Mouse (Mus musculus) forebrain, embryonic 13.5 days (tissue): ENCODE measurements around the gene Rbm18. TPM values are rescaled to one million over a fixed set of nuclear protein-coding genes. Genes with fewer than 3 reads are reported as not detected.
A peak's percentile ranks its signal among the peaks of the same experiment; 100 is the strongest.

Source experiments
- ATAC-seq: fragments of 200-750 bp; cut with Nextera tagmentation; 2 replicates; pipeline ENCODE4 v1.8.0; 2017
- H3K27ac ChIP-seq: fragments of 300-500 bp; sonication (generic); 2 replicates; pipeline ENCODE4 v1.5.1; 2015; ENCODE audit warnings: inconsistent platforms, mild to moderate bottlenecking, moderate library complexity
- H3K27me3 ChIP-seq: fragments of 300-500 bp; sonication (generic); 2 replicates; pipeline ENCODE4 v1.6.1; 2015; ENCODE audit warnings: mild to moderate bottlenecking, inconsistent platforms
- H3K36me3 ChIP-seq: fragments of 300-500 bp; sonication (generic); 2 replicates; pipeline ENCODE4 v1.6.1; 2015; ENCODE audit warnings: mild to moderate bottlenecking, inconsistent platforms; ENCODE audit not compliant: poor library complexity, severe bottlenecking
- H3K4me1 ChIP-seq: fragments of 300-500 bp; sonication (generic); 2 replicates; pipeline ENCODE4 v1.6.1; 2015; ENCODE audit warnings: inconsistent platforms
- H3K4me2 ChIP-seq: fragments of 300-500 bp; sonication (generic); 2 replicates; pipeline ENCODE4 v1.6.1; 2015; ENCODE audit warnings: inconsistent platforms, mild to moderate bottlenecking, moderate library complexity
- H3K4me3 ChIP-seq: fragments of 300-500 bp; sonication (generic); 2 replicates; pipeline ENCODE4 v1.5.1; 2015; ENCODE audit warnings: mild to moderate bottlenecking, inconsistent platforms
- H3K9ac ChIP-seq: fragments of 300-500 bp; sonication (generic); 2 replicates; pipeline ENCODE4 v1.6.1; 2015; ENCODE audit warnings: mild to moderate bottlenecking, inconsistent platforms
- H3K9me3 ChIP-seq: fragments of 300-500 bp; sonication (generic); replicated peaks from 2 replicates; pipeline ENCODE4 v1.6.1; 2016; ENCODE audit warnings: inconsistent platforms
- WGBS: fragments of 180-500 bp; shearing (Covaris S2); methylation state at CpG from one replicate; pipeline ENCODE4 v1.1.7; 2015; 5-methylcytosine and 5-hydroxymethylcytosine counted together
- polyA plus RNA-seq: library from polyadenylated mRNA; unstranded; fragments of >200 nt; fragmentation: Nextera tagmentation; extraction: Ambion mirVana; gene quantifications from 2 replicates; pipeline ENCODE4 v1.2.1, GENCODE M21; 2015

Rbm18 gene
- polyA plus RNA-seq, 1 experiment from 2014 or later: 140 TPM

- 2% methylated on average over 69 of the region's 70 CpGs for WGBS
- Histone ChIP-seq H3K4me1 (peaks cover 25% of the 10 kb centered on the region), H3K4me3 (peak overlapping the region; percentile 42), H3K9me3 (no peaks in the 10 kb centered on the region), H3K27me3 (peaks cover 95% of the 10 kb centered on the region), H3K9ac (peak overlapping the region; percentile 40; the same call in 1 of the 2 replicates), H3K4me2 (peak overlapping the region; percentile 69), H3K27ac (no peak overlapping the region), H3K36me3 (no peaks in the 10 kb centered on the region)
- ATAC-seq: peak; percentile 80
These were observed 45.5 kb downstream of the Rbm18 start for GRCm38 (mm10) chr2:36090853-36091741.

DNA sequence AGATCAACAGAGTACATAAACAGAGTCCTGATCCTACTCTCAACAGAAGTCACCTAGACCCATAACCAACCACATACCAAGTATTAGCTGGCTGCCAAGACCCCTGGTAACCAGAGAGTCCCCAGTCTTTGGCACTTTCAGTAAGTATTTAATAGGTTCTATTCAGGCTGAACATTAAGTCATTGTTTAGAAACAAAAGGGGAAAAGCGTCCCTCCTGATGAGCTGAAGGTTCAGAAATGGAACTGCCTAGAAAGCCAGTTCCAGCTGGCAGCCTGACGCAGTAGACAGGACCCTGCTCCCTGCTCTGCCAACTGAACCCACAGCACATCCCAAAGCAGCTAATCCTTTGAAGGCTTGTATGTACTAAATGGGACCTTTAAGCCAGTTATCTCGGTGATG is 47.4 kb downstream of the Rbm18 start:
- no peak overlapping the region for H3K4me2 ChIP-seq
- H3K27me3 ChIP-seq: peaks cover 80% of the 10 kb centered on the region
- H3K9me3 ChIP-seq: no peaks in the 10 kb centered on the region
- no peak for ATAC-seq
- peaks cover 25% of the 10 kb centered on the region for H3K4me1 ChIP-seq
- H3K4me3 ChIP-seq: no peak overlapping the region
- no peak overlapping the region for H3K27ac ChIP-seq
- WGBS: 20% methylated on average over 3 of the region's 3 CpGs
- H3K9ac ChIP-seq: no peak overlapping the region; the same call in 1 of the 2 replicates
- H3K36me3 ChIP-seq: no peaks in the 10 kb centered on the region

- Histone ChIP-seq H3K36me3 (no peaks in the 10 kb centered on the region), H3K9me3 (no peaks in the 10 kb centered on the region), H3K4me3 (no peak overlapping the region), H3K9ac (no peak overlapping the region), H3K27ac (no peak overlapping the region), H3K4me2 (no peak overlapping the region), H3K27me3 (peaks cover 40% of the 10 kb centered on the region), H3K4me1 (peaks cover 11% of the 10 kb centered on the region; the same call in 1 of the 2 replicates)
- no peak for ATAC-seq
- WGBS: 71% methylated on average over 1 of the region's 1 CpGs
These were observed 51.5 kb downstream of the Rbm18 start for GRCm38 (mm10) chr2:36085041-36085440.

GRCm38 (mm10) chr2:36082802-36083580 is 53.6 kb downstream of the Rbm18 start:
- Histone ChIP-seq H3K4me3 (no peak overlapping the region), H3K9me3 (no peaks in the 10 kb centered on the region), H3K27me3 (peaks cover 24% of the 10 kb centered on the region), H3K4me2 (no peak overlapping the region), H3K4me1 (0 out of 2 replicates have a peak, but pooled peaks cover 5% of the 10 kb centered on the region), H3K27ac (no peak overlapping the region), H3K36me3 (no peaks in the 10 kb centered on the region), H3K9ac (no peak overlapping the region)
- WGBS: 79% methylated on average over 9 of the region's 9 CpGs
- no peak for ATAC-seq

DNA sequence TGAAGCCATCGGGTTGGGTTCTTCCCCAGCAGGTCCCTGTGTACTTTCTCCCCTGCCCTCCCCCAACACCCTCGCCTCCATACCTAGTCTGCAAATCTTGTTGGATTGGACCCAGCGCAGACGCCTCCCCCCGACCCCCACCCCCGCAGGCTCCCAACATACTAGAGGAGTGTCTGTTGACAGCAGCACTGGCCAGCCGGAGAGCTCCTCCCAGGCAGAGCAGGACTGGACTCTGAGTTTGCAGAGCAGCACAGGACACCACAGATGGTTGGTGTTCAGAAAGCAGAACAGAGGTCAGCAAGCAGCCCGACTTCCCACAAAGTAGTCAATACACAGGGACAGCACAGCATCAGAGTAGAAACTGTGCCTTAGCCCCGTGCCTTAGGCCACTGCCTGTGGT is 55.1 kb downstream of the Rbm18 start:
- Histone ChIP-seq H3K9ac (no peak overlapping the region), H3K4me3 (no peak overlapping the region), H3K36me3 (no peaks in the 10 kb centered on the region), H3K9me3 (no peaks in the 10 kb centered on the region), H3K27me3 (0 out of 2 replicates have a peak, but pooled peaks cover 15% of the 10 kb centered on the region), H3K4me2 (no peak overlapping the region), H3K27ac (no peak overlapping the region), H3K4me1 (peaks cover 19% of the 10 kb centered on the region)
- no peak for ATAC-seq
- whole genome bisulfite sequencing: 49% methylated on average over 9 of the region's 9 CpGs

GRCm38 (mm10) chr2:36077160-36077761 is 59.3 kb downstream of the Rbm18 start:
- Histone ChIP-seq H3K9ac (0 out of 2 replicates have a peak overlapping the region, but pooled peaks have one; percentile 30), H3K36me3 (no peaks in the 10 kb centered on the region), H3K4me2 (peak overlapping the region; percentile 46), H3K27me3 (0 out of 2 replicates have a peak, but pooled peaks cover 7% of the 10 kb centered on the region), H3K4me3 (no peak overlapping the region), H3K27ac (peak overlapping the region; percentile 65), H3K4me1 (peaks cover 19% of the 10 kb centered on the region), H3K9me3 (no peaks in the 10 kb centered on the region)
- 22% methylated on average over 11 of the region's 11 CpGs for WGBS
- peak; percentile 70 for ATAC-seq

- no peak overlapping the region for H3K4me2 ChIP-seq
These were observed 61.4 kb downstream of the Rbm18 start for GRCm38 (mm10) chr2:36075210-36075609.

GRCm38 (mm10) chr2:36073781-36074180 is 62.8 kb downstream of the Rbm18 start:
- no peaks in the 10 kb centered on the region for H3K36me3 ChIP-seq
- 67% methylated on average over 3 of the region's 3 CpGs for WGBS
- H3K4me2 ChIP-seq: no peak overlapping the region
- no peak overlapping the region for H3K27ac ChIP-seq
- ATAC-seq: no peak
- no peak overlapping the region for H3K9ac ChIP-seq
- peaks cover 14% of the 10 kb centered on the region for H3K4me1 ChIP-seq
- H3K27me3 ChIP-seq: 0 out of 2 replicates have a peak, but pooled peaks cover 5% of the 10 kb centered on the region
- no peak overlapping the region for H3K4me3 ChIP-seq
- H3K9me3 ChIP-seq: no peaks in the 10 kb centered on the region

More at GRCm38 (mm10) chr2:36075210-36075609, 61.4 kb downstream of the Rbm18 start:
- Histone ChIP-seq H3K9me3 (no peaks in the 10 kb centered on the region), H3K4me3 (no peak overlapping the region), H3K36me3 (no peaks in the 10 kb centered on the region), H3K4me1 (peaks cover 14% of the 10 kb centered on the region), H3K27ac (no peak overlapping the region), H3K27me3 (0 out of 2 replicates have a peak, but pooled peaks cover 7% of the 10 kb centered on the region), H3K9ac (no peak overlapping the region)
- no peak for ATAC-seq
- WGBS: 87% methylated on average over 5 of the region's 5 CpGs

- ATAC-seq: no peak
- H3K9ac ChIP-seq: no peak overlapping the region
- H3K4me2 ChIP-seq: no peak overlapping the region
- H3K4me3 ChIP-seq: no peak overlapping the region
- no peaks in the 10 kb centered on the region for H3K9me3 ChIP-seq
- H3K36me3 ChIP-seq: no peaks in the 10 kb centered on the region
- H3K27me3 ChIP-seq: no peaks in the 10 kb centered on the region
- WGBS: 83% methylated on average over 8 of the region's 8 CpGs
- no peak overlapping the region for H3K27ac ChIP-seq
- 0 out of 2 replicates have a peak, but pooled peaks cover 2% of the 10 kb centered on the region for H3K4me1 ChIP-seq
These were observed 64.8 kb downstream of the Rbm18 start for GRCm38 (mm10) chr2:36071660-36072305.

- no peaks in the 10 kb centered on the region for H3K27me3 ChIP-seq
- ATAC-seq: 0 out of 2 replicates have a peak, but pooled peaks have one; percentile 24
- H3K27ac ChIP-seq: no peak overlapping the region
These were observed 69.4 kb downstream of the Rbm18 start for GRCm38 (mm10) chr2:36067132-36067531.

More at GRCm38 (mm10) chr2:36067132-36067531, 69.4 kb downstream of the Rbm18 start:
- Histone ChIP-seq H3K4me1 (no peaks in the 10 kb centered on the region), H3K9ac (no peak overlapping the region), H3K4me3 (no peak overlapping the region), H3K9me3 (no peaks in the 10 kb centered on the region), H3K4me2 (no peak overlapping the region), H3K36me3 (no peaks in the 10 kb centered on the region)
- WGBS: 41% methylated on average over 9 of the region's 9 CpGs
